Comparison of ENCODE assay signal across 26 mouse cellular contexts in the genomic region with DNA sequence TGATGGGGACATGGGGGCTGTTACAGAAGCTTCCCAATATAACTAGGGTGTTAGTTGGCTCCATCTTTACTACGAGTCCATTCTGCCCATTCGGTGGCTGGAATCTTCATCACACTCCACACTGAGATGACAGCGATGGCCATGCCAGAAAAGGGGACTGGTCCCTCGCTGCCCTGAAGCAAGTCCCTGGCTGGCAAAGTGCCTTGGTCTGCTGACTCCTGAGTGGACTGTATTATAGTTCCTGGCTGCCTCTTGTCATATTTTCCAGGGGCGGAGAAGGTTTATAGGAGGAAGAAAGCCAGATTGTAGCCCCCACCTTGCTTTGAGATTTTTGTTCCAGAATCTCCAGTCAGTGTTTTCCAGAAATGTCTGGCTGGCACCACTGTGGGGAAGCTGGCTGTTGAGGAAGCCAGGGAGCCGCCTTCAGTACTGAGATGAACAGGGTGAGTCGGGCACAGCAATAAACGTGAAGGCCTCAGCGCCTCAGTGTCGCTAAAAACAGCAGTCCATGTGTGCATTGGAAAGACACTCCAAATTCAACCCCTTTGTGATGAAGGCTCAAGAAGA. TPM values are rescaled to one million over a fixed set of nuclear protein-coding genes. Genes with fewer than 3 reads are reported as not detected.
DNase-seq lines count a peak whose midpoint lies in the region; ATAC-seq and TF ChIP-seq lines count a peak whose summit lies in the region.
"Had no signal": no experiment of that assay in that cellular context is flagged by ENCODE, and none has a peak within 500 bp of the region (broad histone marks: within the 10 kb centered on the region; RNA-seq: fewer than 3 reads in every experiment).

No protein-coding gene starts in this region.

- no peak overlapping the region for H3K9ac ChIP-seq in lung, embryonic 15.5 days
- H3K9ac ChIP-seq in lung, postnatal 0 days (replicated peaks; ENCODE audit: low read depth), result no peak overlapping the region
- no peak overlapping the region for H3K9ac ChIP-seq in forebrain, embryonic 15.5 days (replicated peaks)
- H3K9ac ChIP-seq: embryonic facial prominence, embryonic 13.5 days; forebrain, embryonic 13.5 days; heart, embryonic 15.5 days; hindbrain, embryonic 15.5 days; liver, embryonic 12.5 days had no signal

- H3K4me3 ChIP-seq in lung, embryonic 15.5 days, result no peak overlapping the region
- no peak overlapping the region for H3K4me3 ChIP-seq in lung, adult 2 months (replicated peaks; ENCODE audit: extremely low read depth, low read depth, low read length)
- H3K4me3 ChIP-seq in lung, postnatal 0 days (ENCODE audit: low read depth, low read length), result no peak overlapping the region
- H3K4me3 ChIP-seq in forebrain, embryonic 15.5 days, result no peak overlapping the region
- H3K4me3 ChIP-seq: embryonic facial prominence, embryonic 13.5 days; forebrain, embryonic 13.5 days; heart, embryonic 15.5 days; hindbrain, embryonic 15.5 days; layer of hippocampus, adult 2 months; liver, embryonic 12.5 days had no signal

- no peak overlapping the region for H3K4me2 ChIP-seq in lung, embryonic 15.5 days
- no peak overlapping the region for H3K4me2 ChIP-seq in lung, postnatal 0 days (replicated peaks; ENCODE audit: low read depth, low read length)
- H3K4me2 ChIP-seq in forebrain, embryonic 15.5 days (replicated peaks), result no peak overlapping the region
- H3K4me2 ChIP-seq: embryonic facial prominence, embryonic 13.5 days; forebrain, embryonic 13.5 days; heart, embryonic 15.5 days; hindbrain, embryonic 15.5 days; liver, embryonic 12.5 days had no signal

- TF ChIP-seq POLR2A in lung, adult 2 months (IDR thresholded peaks at IDR 0.05; ENCODE audit: borderline replicate concordance, extremely low read depth, low read depth, low read length), result no peak

- ATAC-seq in lung, embryonic 15.5 days (ENCODE audit: borderline replicate concordance, extremely low read depth, low FRiP score, low TSS enrichment), result no peak
- ATAC-seq in lung, postnatal 0 days, result peak; percentile 22; the same call in 1 of the 2 replicates
- ATAC-seq in forebrain, embryonic 15.5 days (replicated peaks), result no peak
- ATAC-seq: forebrain, embryonic 13.5 days; intestine, embryonic 16.5 days; liver, embryonic 12.5 days had no signal

- no peak for TF ChIP-seq CTCF in lung, adult 2 months (IDR thresholded peaks at IDR 0.05; ENCODE audit: insufficient read depth, low read length)
- TF ChIP-seq CTCF in lung, postnatal 0 days (IDR thresholded peaks at IDR 0.05), result no peak

- WGBS in lung, embryonic 15.5 days, result 74% methylated on average over 10 of the region's 10 CpGs
- WGBS in lung, adult 2 months, result 64% methylated on average over 10 of the region's 10 CpGs
- 62% methylated on average over 10 of the region's 10 CpGs for WGBS in lung, postnatal 0 days
- WGBS in forebrain, embryonic 15.5 days, result 90% methylated on average over 10 of the region's 10 CpGs

- peaks cover 39% of the 10 kb centered on the region for H3K4me1 ChIP-seq in lung, embryonic 15.5 days
- peaks cover 12% of the 10 kb centered on the region for H3K4me1 ChIP-seq in lung, adult 2 months (ENCODE audit: control insufficient read depth, insufficient read depth, low read length)
- no peaks in the 10 kb centered on the region; the same call in 1 of the 2 replicates for H3K4me1 ChIP-seq in lung, postnatal 0 days (ENCODE audit: insufficient read depth, low read depth, low read length)
- H3K4me1 ChIP-seq in forebrain, embryonic 15.5 days, result no peaks in the 10 kb centered on the region
- H3K4me1 ChIP-seq: forebrain, embryonic 13.5 days; hindbrain, embryonic 15.5 days; liver, embryonic 12.5 days had no signal

- peak; percentile 86 for DNase-seq in heart, adult 11 months
- DNase-seq in heart, adult 8-10 months (ENCODE audit: low spot score), result no peak
- no peak for DNase-seq in lung, adult 2 months
- DNase-seq in gastrocnemius, postnatal 25 days, result peak; percentile 34
- peak; percentile 66 for DNase-seq in lung, postnatal 0 days (ENCODE audit: low spot score)
- no peak for DNase-seq in thymus, postnatal 4 days
- DNase-seq: adrenal gland, adult 2 months; cerebellum, adult 18-20 months; cerebellum, postnatal 36 days; embryo, embryonic 11 days; heart, adult 18-20 months; midbrain, embryonic 14.5 days; thymus, adult 2 months had no signal

- H3K36me3 ChIP-seq in lung, embryonic 15.5 days, result no peaks in the 10 kb centered on the region
- H3K36me3 ChIP-seq in lung, postnatal 0 days (ENCODE audit: insufficient read depth, low read length), result no peaks in the 10 kb centered on the region
- no peaks in the 10 kb centered on the region for H3K36me3 ChIP-seq in forebrain, embryonic 15.5 days
- H3K36me3 ChIP-seq: embryonic facial prominence, embryonic 13.5 days; heart, embryonic 15.5 days; hindbrain, embryonic 15.5 days; liver, embryonic 12.5 days had no signal

- no peaks in the 10 kb centered on the region for H3K9me3 ChIP-seq in lung, embryonic 15.5 days
- H3K9me3 ChIP-seq in lung, postnatal 0 days (ENCODE audit: low read length), result no peaks in the 10 kb centered on the region
- no peaks in the 10 kb centered on the region for H3K9me3 ChIP-seq in forebrain, embryonic 15.5 days
- H3K9me3 ChIP-seq: embryonic facial prominence, embryonic 13.5 days; forebrain, embryonic 13.5 days; heart, embryonic 15.5 days; hindbrain, embryonic 15.5 days; liver, embryonic 12.5 days had no signal

- no peaks in the 10 kb centered on the region for H3K27me3 ChIP-seq in lung, embryonic 15.5 days
- H3K27me3 ChIP-seq in lung, postnatal 0 days (replicated peaks; ENCODE audit: insufficient read depth, low read length), result no peaks in the 10 kb centered on the region
- H3K27me3 ChIP-seq in forebrain, embryonic 15.5 days, result no peaks in the 10 kb centered on the region
- H3K27me3 ChIP-seq: embryonic facial prominence, embryonic 13.5 days; forebrain, embryonic 13.5 days; heart, embryonic 15.5 days; hindbrain, embryonic 15.5 days; liver, embryonic 12.5 days had no signal

- no peak for TF ChIP-seq EP300 in lung, postnatal 0 days (IDR thresholded peaks at IDR 0.05)

- peak overlapping the region; percentile 82; the same call in 1 of the 2 replicates for H3K27ac ChIP-seq in lung, embryonic 15.5 days
- H3K27ac ChIP-seq in lung, postnatal 0 days (ENCODE audit: low read length), result no peak overlapping the region; the same call in 1 of the 2 replicates
- no peak overlapping the region for H3K27ac ChIP-seq in forebrain, embryonic 15.5 days (replicated peaks)
- H3K27ac ChIP-seq: embryonic facial prominence, embryonic 13.5 days; forebrain, embryonic 13.5 days; heart, embryonic 15.5 days; hindbrain, embryonic 15.5 days; layer of hippocampus, adult 2 months; liver, embryonic 12.5 days; stomach, postnatal 0 days had no signal

RNA-seq across cellular contexts. Expression of a gene that starts 40.4 kb away (rescaled TPM):
- 10 to 100 TPM; 23.3 to 31.8 (median 29.8) TPM for total RNA-seq in heart, adult 8-10 months (2022)
- polyA plus RNA-seq in lung, embryonic 15.5 days (2015; fragmentation: Nextera tagmentation; extraction: Ambion mirVana), result 284 and 300 TPM in 2 replicates
- 203 and 218 TPM in 2 replicates for polyA plus RNA-seq in lung, adult 2 months (2012; rRNA removed)
- total RNA-seq in gastrocnemius, postnatal 25 days (2021), result 100 to 1,000 TPM in 1 of 2 experiments, 10 to 100 TPM in 1; 89.8 to 102 TPM
- polyA plus RNA-seq in lung, postnatal 0 days (2015; fragmentation: Nextera tagmentation; extraction: Ambion mirVana), result 344 and 387 TPM in 2 replicates
- 8.1 and 8.3 TPM in 2 replicates for polyA plus RNA-seq in forebrain, embryonic 15.5 days (2015; fragmentation: Nextera tagmentation; extraction: Ambion mirVana)
- total RNA-seq: hematopoietic stem cell, adult 5-6 weeks; megakaryocyte-erythroid progenitor cell, adult 5-6 weeks; MEL had no signal

Comparison
In these comparisons a context has a peak if more than half of its experiments do, and no peak if none do; other contexts are left out.
1. DNase-seq: peak in heart, adult 11 months (single experiment), gastrocnemius, postnatal 25 days (single experiment) and lung, postnatal 0 days (single experiment); none in heart, adult 8-10 months (single experiment), lung, adult 2 months (single experiment) and thymus, postnatal 4 days (single experiment).
2. RNA of a gene that starts 40.4 kb away (polyA plus RNA-seq): 344 to 387 TPM in lung, postnatal 0 days, 284 to 300 TPM in lung, embryonic 15.5 days and 203 to 218 TPM in lung, adult 2 months; 8.1 to 8.3 TPM in forebrain, embryonic 15.5 days; every median in the first group is over 10 times any median in the second.